Mouse (Mus musculus) right cerebral cortex, adult 2 months (tissue): ENCODE results near the gene Sgip1.

Source experiments
- DNase-seq, 2 experiments: peaks; one replicate each; pipeline ENCODE4 v3.0.0; 2021 to 2022; ENCODE audit warnings: low spot score in 2 of 2

Gene Sgip1

GRCm38 (mm10) chr4:102775596-102776270 is 34.6 kb downstream of the Sgip1 start:
- no peak for DNase-seq

DNA sequence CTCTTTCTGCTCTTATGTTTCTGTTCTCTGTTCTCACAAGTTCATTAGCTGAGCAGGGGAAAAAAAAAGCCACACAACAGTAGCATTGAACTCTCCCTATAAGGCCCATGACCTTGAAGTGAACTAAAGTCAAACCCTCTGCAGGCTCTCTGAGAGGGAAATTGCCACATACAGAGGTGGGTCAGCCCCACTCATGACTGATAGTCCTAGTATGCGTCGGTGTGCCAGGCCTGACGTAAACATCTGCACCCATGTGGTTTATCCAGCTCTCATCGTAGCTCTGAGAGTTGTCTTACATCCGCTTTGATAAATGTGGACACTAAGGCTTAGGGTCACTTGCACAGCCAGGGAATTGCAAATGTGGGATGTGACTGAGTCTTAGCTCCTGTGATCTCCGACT is 38.8 kb downstream of the Sgip1 start:
- DNase-seq: no peak

DNA sequence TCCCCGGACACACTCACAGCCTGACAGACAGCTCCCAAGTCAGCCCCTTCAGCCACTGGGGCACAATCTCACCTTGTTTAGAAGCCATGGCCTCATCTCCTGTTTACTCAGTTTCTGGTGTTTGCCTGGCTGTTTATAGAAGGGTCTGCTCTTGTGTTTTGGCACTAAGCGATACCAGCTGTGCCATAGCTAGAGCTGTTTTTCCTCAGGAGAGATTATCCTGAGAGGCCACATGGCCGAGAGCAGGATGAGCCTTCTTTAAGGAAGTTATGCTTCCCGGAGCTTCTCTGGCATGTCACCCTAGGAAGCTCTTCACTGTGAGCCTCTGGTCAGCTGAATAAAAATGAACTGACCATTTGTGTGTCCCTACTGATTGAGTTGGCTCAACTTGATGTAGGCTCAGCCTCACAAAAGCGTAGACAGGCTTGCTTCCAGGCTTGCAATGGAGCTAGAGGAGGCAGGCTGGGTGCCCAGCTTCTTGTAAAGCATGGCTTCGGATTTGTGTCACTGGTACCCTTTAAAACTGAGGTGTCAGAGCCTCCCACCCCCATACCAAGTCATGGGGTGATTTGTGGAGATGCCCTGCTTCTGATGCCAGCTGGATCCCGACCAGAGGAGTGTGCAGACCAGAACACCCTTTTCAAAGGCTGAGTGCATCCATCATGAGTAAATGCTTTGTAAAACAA is 42.1 kb downstream of the Sgip1 start:
- peak; percentile 31 to 53 for DNase-seq

GRCm38 (mm10) chr4:102785158-102785557 is 44.1 kb downstream of the Sgip1 start:
- no peak for DNase-seq

GRCm38 (mm10) chr4:102792100-102792790 is 51.1 kb downstream of the Sgip1 start:
- DNase-seq: no peak

- no peak for DNase-seq
Observed at GRCm38 (mm10) chr4:102801471-102801870, 60.4 kb downstream of the Sgip1 start.

DNA sequence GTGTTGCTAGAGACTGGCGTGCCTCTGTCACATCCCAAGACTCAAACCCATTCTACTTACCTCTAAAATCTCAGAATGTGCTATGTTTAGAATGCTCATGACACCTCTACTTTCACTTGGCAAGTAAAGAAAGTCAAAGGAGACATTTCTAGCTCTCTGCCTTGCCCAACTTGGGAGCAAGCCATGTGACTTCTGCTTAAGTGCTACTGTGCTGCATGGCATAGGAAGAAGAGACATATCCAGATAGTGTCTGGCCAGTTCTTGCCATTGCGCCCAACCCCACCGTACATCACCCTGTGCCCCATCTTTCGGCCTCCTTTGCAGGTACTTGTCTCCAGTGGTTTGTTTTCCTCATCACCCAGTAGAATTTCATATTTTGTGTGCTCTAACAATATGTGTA is 60.8 kb downstream of the Sgip1 start:
- DNase-seq: no peak

DNA sequence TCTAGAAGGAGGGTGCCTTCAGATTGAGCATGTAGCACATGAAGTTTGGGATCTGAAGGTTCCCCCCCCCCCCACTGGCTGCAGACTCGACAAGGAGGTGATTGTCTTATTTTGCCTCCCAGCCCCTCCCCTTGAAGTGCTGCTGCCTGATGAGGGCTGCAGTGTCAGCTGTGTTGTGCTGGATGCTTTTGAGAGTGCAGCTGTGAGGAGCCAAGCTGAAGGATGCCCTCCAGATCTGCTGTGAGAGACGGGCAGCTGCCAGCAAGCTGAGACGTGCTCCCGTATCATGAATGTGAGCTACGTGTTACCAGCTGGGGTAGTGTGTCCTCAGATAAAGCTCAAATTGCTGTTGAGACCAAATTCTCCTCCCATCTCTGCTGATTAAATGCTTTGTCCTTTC is 63.5 kb downstream of the Sgip1 start:
- no peak for DNase-seq

DNA sequence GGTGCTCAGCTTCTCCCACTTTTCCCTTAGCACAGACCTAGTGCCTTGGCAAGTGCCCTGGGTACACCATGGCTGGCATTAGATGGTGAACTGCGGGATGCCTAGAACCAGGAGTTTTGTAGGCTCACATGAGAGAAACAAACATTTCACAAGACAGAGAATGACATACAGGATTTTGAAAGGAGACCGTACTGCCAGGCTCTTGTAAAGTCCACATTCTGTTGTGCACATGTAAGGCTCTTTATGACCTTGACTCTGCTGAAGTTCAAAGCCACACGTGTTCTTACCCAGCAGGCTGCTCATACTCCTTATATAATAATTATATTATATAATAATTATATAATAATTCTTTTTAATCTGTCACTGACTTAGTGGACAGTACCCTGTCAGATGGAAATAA is 65.9 kb downstream of the Sgip1 start:
- no peak for DNase-seq

- no peak for DNase-seq
Observed at GRCm38 (mm10) chr4:102808258-102808657, 67.2 kb downstream of the Sgip1 start.

DNA sequence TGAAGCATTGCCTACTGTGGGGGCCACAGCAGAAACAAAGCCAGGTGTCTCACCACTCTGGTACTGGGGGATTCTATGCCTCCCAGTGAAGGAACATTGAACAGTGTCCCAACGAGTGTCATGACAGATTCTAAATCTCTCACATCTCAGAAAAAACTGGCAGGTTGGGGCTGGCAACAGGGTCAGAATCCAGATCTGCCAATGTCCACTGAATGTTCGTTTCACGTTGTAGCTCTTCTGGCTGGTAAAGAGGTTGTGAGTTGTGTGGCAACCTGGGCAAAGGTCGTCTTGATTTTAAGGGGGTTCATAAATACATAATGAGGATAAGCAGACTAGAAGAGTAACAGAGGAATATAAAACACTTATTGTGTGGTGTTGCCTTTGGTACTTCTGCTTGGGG is 68.2 kb downstream of the Sgip1 start:
- no peak for DNase-seq

GRCm38 (mm10) chr4:102810277-102810676 is 69.2 kb downstream of the Sgip1 start:
- DNase-seq: no peak

DNA sequence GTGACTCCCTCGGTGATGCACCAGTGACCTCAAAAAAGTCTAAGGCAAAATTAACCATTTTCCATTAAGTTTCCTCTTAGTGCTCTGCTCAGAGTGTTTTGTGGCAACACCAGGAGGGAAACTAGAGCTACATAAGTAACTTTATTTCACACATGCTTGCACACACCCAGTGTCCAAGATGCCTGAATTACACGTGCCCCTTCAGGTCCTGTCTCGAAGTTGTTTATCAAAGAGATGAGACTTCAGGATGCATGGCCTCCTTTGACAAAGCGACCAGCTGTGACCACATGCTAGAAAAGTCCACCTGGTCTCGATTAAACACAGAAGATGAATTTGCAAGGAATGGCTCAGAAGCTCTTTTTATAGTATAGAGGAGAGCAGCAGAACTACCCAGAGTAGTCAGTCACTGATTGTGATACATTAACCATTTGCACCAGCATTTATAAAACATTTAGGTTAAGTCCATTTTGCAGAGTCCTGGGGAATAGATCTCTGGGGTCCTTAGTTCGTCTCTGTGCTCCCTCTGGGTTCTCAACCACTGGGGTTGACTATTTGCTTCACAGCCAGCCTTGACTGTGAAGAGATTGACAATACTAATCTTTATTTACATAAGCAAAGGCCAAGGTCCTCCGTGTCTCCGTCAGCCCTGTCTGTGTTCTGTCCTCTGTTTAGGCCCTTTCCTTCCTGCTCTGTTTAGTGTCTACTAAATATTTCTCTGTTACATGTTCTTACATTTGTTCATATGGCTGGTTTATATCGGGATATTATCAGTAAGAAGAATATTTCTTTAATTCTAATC is 70.1 kb downstream of the Sgip1 start:
- DNase-seq: no peak

DNA sequence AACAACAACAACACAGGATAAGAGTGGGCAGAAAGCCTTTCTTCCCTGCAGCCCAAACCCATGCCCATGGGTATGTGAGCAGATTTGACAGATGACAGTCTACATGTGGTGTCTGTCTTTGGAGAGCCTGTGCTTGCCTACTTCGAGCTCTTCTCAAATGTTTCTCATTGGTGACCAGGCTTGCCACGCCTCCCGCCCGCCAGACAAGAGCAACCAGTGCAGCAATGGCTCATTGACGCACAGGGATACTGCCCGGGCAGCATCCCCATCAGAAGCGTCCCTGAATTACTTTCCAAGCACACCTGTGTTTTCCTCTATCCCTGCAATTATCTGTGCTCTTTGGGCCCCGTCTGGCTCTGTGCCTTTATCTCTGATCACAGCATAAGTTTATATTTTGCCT is 72.2 kb downstream of the Sgip1 start:
- no peak for DNase-seq

GRCm38 (mm10) chr4:102821786-102822185 is 80.7 kb downstream of the Sgip1 start:
- DNase-seq: no peak

- no peak for DNase-seq
Observed at GRCm38 (mm10) chr4:102824494-102824893, 83.4 kb downstream of the Sgip1 start.

DNA sequence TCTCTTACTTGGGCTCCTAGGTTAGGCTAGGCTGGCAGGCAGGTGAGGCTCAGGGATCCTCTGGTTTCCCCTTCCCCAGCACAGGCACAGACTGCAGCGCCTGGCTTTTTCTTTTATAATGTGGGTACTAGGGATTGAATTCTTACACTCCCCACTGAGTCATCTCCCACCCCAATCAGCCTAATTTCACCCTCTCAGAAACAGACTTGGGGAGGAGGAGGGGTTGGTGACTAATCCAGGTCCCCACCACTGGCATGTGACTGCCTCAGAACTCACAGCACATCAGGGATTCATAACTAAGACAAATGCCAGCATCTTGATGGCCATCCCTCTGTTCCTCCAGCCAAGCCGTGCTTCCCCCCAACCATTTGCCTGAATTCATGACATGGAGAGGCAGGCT is 85.1 kb downstream of the Sgip1 start:
- peak; percentile 56 to 61 for DNase-seq

DNA sequence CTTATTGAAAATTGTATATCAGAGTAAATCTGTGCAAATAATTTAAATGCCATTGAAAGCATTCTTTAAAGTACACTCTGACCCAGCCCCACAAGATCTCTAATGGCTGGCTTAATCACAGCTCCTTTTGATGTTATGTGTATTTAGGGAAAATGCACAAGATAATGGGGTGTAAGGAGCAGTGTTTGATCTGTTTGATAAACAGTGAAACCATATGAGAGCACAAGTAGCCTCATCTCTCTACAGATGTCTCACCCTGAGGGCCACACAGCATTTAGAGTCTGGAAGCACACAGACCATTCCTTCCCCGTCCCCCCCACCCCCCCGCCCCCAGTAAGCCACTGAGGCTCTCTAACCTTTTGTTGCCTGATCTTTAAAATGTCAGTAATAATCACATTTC is 87.4 kb downstream of the Sgip1 start:
- DNase-seq: no peak

DNA sequence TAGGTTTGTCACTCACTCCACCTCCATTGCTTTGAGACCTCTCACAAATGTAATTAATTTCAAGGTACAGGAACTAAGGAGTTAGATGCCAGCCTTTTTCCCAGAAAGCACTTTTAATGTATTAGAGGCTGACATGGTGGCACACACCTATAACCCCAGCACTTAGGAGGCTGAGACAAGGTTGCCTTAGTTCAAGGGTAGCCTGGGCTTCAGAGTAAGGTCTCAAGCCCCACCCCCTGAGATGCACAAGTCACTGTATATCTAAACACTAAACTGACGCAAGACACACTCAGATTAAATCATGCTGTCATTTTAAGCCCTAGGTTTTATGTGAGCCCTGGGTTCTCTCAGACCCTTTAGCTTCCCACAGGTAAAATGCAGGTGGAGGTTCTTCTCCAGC is 92.1 kb downstream of the Sgip1 start:
- DNase-seq: no peak

GRCm38 (mm10) chr4:102833726-102834125 is 92.6 kb downstream of the Sgip1 start:
- no peak for DNase-seq

GRCm38 (mm10) chr4:102834710-102835109 is 93.6 kb downstream of the Sgip1 start:
- DNase-seq: no peak
